Mouse (Mus musculus) adrenal gland, postnatal 36 days (tissue): ENCODE results near the gene Adgrf1. TPM values are rescaled to one million over a fixed set of nuclear protein-coding genes. Genes with fewer than 3 reads are reported as not detected.
"Not testable (repeated sequence)": the region's sequence is repeated elsewhere in the genome, so short reads cannot be mapped to it uniquely, and the experiment has no call there.

Source experiments
- DNase-seq, 2 experiments: peaks; one replicate each; pipeline ENCODE4 v3.0.0; 2021; ENCODE audit warnings: mixed read lengths in 1 of 2
- total RNA-seq, 2 experiments: library from RNA; stranded (reverse); gene quantifications; 2 replicates each; pipeline ENCODE4 v1.2.3; 2021

Gene Adgrf1
- total RNA-seq, 2 experiments from 2014 or later: not detected

DNA sequence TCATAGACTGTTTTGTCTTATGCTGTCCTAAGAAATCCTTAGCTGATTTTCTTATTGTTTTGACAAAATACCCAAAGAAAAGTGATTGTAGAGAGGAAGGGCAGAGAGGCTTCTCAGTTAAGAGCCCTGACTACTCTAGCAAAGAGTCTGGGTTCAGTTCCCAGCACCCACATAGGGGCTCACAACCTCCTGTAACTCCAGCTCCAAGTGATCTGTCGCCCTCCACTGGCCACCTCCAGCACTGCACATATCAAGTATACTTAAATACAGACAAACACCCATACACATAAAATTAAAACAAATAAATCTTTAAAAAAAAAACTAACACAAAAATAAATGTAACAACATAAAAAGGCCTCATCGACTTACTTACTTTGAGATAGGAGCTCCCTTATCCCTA lies 3.5 kb upstream of the Adgrf1 start:
- no peak for DNase-seq

DNA sequence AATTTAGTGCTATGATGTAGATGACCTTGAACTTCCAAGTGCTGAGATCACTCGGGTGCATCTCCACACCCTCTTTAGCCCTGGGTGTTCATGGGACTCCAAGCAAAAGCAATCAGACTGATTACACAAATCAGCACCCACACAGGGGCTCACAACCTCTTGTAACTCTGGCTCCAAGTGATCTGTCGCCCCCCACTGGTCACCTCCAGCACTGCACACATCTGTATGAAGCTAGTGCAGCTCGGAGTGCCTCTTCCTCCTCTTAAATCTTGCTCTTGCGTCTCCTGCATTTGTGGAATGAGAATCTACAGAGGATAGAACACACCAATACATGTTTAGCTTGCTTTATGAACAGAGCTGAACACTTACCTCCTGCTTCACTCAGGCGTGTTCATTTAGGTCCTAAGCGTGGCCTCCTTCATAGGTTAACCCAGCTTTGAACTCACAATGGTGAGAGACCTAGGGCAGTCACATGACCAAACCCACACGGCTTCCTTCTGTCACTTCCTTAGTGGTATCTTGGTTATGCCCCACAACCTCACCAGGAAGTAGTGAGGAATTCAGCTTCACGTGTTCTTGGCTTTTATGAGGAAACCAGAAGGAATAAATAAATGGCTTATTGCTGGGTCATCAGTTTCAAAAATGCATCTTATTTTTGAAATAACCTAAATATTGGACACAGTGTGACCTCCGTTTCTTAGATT lies 2.9 kb upstream of the Adgrf1 start:
- no peak for DNase-seq

DNA sequence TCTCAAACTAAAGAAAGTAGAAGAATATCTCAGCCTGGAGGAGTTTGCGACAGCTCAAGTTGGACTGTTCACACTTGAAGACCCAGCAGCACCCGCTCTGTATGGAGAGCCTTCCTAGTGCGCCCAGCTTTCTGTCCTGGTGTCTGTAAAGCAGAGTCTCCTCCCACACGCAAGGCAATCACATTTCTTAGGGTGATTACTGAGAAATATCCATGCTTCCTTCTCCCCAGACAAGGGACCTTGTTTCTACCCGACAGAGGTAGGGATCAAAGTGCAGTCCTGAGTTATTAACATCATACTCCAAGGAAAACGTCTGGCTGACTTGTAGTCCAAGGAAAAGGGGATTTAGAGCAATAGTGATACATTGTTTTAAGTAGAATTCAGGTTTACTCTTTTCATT lies 6.1 kb downstream of the Adgrf1 start:
- no peak for DNase-seq

DNA sequence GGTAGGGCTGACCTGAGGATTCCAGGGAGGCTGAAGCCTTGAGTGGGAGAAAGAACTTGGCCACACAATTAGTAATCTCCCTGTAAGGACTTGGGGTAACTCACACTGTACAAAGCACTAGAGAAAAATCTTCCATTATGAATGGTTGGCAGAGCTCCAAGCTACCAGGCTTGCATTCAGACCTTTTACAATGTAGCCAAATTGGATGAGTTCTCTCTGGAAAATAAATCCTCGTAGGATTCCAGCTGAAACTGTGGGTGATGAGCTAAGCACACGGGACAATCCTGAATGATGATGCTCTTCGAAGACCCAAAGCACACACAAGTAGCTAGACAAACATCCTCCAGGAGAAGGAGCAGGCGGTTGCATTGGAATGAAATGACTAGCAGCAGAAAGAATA lies 7.1 kb downstream of the Adgrf1 start:
- no peak for DNase-seq

DNA sequence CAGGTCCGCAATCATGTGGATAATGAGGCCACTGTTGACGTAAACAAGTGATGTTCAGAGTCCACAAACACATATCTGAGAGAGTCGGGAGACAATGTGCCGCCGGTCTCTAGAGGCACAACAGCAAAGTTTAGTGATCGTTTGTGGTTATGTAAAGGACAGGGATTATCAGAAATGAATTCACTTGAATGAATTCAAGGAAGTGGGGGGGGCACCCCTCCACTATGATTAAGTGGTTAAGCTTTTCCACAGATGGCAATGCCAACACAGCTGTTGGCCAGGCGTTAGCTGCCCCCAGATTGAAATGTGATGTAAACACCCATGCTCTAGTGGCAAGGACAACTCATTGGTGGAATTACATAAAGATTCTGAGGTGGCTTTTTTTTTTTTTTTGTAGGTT lies 9.5 kb downstream of the Adgrf1 start:
- no peak for DNase-seq

DNA sequence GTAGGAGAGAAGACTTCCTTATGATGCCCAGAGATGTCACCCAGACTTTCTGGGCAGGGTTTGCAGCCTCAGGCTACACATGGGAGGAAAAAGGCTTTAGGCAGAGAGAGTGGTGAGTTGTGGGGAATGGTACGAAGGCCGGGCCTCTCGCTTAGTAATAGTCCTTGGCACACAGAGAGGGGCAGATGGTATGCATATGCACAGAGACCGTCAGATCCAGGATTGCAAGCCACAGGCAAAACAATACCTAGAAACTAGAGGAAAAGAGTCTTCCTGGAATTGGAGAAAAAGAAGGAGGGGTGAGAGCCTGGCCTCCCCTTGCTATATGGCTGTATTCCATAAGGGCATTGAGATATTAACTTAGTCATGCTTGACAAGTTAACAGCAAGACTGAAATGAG lies 12.2 kb downstream of the Adgrf1 start:
- no peak for DNase-seq

DNA sequence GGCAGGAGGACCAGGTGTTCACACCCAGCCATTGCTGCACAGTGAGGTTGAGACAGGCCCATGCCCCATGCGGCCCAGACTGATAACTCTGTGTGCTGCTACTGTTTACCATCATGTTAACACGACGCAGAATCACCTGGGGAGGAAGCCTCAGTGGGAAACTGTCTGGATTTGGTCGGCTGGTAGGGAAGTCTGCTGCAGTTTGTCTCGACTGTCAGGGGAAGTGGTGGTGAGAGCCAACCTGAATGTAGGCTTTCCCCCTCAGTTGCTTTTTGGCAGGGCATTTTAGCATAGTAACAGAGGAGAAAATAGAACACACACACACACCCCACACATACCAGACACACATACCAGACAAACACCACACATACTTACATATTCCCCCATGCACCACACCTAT lies 12.7 kb downstream of the Adgrf1 start:
- DNase-seq: no peak

DNA sequence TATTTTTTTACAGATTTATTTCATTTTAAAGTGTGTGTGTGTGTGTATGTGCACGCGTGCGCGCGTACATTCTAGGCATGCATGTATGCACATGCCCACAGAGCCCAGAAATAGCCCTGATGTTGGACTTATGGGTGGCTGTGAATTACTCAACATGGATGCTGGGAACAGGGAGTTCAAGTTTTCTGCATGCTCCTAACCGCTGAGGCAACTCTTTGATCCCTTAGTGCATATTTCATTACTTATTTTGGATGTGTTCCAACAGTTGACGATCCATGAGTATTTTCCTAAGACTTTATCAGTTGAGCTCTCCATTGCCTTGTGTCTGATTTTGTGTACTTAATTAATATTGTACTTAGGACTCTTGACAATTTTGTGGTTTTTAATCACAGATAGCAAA lies 29.4 kb downstream of the Adgrf1 start:
- DNase-seq: no peak

DNA sequence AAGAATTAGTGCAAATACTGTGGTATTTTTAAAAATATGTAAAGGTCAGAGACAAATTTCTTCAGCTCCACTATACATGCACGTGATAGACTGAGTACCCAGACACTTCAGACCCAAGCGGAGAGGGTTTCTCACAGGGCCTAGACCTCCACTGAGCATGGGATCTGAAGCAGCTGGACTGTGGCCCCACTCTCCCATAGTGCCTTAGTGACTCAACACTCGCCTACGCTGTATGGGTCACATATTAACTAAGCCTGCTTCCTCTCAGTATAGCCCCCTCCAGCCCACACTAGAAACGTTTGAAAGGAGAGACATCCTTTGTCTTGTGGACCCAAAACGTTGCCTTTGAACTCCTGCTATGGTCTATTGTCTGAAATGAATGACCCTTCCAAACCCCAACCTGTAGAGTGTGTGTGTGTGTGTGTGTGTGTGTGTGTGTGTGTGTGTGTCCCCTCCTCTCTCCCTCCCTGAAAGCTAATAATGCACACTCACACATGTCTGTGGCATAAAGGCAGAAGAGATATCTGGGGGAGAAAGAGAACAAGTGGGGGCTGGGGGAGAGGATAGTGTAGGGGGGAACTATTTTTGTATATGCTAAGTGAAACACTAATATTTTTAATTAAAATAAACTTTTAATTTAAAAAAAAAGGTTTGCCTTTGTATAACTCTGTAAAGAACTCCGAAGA lies 56.0 kb downstream of the Adgrf1 start:
- no peak for DNase-seq

DNA sequence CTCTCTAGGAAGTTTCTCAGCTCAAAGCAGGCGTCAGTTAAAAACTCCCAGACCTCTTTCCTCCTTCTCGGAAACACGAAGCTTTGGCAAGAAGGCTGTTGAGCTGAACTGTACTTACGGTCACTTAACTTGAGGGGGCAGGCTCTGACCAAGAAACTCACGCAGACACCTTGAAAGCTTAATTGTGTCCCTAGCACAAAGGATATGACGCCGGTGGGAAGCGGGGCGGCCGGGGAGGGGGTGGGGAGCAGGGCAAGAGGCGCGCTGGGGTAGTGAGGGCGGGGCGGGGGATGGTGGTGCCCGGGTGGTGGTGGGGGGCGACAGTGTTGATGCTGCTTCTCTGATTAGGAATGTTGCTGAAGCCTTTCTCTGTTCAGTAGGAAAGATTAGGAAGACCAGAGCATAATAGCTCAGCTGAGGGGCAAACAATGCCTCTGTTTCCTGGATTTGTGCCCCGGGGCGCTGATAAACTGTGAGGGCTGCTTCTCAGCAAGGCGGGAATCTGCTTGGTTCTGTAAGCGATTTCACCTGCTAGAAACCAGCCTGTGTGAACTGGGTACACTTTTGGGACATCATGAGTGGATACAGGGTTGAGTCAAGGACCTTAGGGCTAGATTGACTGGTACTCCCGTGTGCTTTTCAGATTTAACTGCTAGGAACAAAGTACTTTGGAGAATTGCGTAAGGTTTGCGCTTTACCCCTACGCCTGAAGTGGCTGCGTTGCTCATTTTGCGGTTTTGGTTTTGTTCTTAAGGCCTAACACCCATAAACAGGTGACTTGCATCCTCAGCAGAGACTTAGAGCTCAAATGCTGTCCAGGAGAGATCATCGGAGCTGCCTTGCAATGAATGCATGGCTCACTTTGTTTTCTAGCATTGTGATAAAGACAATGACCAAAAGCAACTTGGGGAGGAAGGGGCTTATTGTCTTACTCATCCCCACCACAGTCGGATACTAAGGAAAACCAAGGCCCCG lies 56.9 kb downstream of the Adgrf1 start:
- peak; percentile 9 to 52 for DNase-seq

DNA sequence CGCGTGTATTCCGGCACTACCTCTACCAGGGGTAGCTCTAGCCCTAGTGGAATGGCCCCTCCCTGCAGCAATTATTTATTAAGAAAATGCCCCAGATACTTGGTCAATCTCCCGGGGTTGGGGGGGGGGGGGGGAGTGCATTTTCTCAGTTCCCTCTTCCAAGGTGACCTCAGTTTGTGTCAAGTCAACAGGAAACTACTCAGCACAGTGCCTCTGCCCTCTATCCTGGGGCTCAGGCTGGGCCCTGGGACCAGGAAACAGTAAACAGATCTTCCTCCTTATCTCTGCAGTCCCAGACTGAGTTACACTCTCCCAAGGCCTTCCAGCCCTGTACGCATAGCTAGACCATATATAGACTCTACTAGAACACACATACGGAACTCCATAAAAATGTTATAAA lies 57.7 kb downstream of the Adgrf1 start:
- DNase-seq: no peak

DNA sequence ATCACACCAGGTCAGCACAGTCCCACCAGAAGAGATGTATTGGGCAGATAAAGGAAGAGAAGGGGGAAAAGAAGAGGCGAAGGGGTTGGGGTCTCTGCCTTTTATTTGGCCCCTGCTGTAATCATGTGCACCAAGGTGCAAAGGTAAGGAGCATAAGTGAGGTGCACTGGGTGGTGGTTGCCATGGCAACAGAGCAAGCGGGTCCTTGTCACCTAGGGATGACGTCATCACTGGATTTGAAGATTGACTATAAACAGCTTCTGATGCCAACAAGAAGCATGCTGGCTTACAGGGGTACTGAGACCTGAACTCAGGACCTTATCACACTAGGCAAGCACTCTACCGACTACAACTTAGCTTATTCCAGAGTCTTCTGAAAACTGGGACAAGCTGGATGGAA lies 59.1 kb downstream of the Adgrf1 start:
- DNase-seq: no peak

DNA sequence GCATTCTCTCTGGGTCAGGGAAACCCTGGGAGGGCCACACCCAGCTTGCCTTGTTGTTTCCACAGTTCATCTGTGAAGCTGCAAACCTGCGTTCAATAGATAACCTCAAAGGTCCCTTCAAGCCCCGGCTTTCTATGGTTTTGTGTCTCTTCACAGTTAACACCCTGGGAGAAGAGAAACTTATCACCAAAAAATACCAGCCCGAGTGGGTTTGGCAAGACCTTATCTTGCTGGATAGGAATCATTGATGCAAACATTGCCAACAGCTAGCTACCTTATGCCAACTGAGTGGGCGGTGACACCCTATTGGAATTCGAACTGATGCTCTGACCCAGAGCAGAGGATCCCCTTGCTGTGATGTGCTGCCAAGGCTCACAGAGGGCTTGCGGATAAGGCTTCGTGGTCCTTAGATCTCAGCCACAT lies 59.6 kb downstream of the Adgrf1 start:
- no peak for DNase-seq

DNA sequence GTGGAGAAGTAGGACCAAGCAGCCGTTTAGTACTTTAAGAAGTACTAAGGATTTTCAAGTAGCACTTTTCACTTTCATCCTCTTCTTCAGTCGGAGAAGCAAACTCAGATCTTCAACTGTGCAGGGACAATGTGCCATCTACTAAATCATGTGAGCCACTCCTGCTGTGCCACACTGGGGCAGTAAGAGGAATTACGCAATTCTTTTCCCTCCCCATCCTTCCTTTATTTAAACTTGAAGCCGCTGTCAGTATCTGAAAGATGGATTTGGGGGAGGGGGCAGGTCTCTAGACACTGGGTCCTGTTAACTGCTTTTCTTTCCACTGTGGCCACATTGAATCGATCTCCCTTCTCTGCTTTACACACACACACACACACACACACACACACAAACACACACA lies 62.6 kb downstream of the Adgrf1 start:
- no peak for DNase-seq

DNA sequence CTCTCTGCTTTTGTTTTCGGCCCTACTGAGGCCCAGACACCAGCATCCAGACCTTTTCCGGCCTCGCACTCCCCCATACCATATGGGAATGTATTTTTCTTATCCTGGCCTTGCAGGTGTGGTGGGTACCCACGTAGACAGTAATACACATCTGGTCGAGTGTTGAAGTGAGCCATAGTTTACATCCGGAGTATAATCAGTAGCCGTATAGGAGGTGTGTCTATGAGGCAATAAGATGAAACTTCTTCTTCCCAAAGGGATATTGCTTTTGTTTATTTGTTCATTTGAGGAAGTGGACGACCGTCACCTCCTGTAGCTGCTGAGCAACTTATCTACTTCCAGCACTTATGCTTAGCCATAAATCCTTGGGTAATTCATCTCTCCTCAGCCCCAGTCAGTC lies 63.9 kb downstream of the Adgrf1 start:
- DNase-seq: no peak

DNA sequence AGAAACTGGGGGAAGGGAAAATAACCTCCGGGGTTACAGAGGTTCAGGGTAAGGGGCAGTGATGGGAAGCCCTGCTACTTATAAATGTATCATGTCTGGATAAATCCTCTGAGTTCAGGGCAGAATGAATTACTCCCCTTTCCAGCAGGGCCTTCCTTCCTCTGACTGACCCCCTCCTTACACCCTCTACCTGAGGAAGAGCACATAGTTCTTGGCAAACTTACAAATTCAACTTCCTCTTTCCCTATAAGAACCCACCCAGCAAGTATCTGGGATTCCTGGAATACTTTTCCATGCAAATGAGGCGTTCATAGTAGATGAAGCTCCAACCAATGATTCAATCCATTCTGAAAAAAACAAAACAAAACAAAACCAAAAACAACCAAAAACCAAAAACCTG lies 67.5 kb downstream of the Adgrf1 start:
- no peak for DNase-seq

DNA sequence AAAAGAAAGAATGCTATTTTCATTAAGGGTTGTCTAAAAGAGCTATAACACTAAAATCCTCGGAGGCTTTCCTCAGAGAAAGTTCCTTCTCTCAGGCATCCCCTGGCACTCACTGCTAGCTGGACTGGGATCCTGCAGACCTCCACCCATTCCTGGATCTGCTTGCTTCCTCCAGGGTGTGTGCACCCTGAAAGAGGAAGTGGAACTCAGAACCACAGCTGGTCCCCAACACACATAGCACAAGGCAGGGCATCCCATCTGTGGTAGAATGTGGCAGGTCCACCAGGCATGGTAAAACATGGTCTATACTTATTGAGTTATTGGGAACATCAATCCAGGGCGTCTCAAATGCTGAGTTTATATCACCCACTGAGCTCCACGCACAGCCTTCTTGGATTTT lies 68.2 kb downstream of the Adgrf1 start:
- DNase-seq: no peak

DNA sequence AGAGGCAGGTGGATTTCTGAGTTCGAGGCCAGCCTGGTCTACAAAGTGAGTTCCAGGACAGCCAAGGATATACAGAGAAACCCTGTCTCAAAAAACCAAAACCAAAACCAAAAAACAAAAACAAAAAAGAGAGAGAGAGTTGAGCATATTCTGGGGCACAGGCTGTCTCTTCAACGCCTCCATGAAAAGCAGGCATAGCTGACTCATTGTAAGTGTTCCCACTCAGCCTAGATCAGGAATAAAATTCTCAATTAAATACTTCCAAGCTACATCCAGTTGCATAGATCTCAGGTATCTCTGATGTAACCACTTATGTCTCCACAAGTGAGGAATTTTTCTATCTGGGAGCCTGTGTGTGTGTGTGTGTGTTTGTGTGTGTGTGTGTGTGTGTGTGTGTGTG lies 76.4 kb downstream of the Adgrf1 start:
- not testable (repeated sequence) for DNase-seq

DNA sequence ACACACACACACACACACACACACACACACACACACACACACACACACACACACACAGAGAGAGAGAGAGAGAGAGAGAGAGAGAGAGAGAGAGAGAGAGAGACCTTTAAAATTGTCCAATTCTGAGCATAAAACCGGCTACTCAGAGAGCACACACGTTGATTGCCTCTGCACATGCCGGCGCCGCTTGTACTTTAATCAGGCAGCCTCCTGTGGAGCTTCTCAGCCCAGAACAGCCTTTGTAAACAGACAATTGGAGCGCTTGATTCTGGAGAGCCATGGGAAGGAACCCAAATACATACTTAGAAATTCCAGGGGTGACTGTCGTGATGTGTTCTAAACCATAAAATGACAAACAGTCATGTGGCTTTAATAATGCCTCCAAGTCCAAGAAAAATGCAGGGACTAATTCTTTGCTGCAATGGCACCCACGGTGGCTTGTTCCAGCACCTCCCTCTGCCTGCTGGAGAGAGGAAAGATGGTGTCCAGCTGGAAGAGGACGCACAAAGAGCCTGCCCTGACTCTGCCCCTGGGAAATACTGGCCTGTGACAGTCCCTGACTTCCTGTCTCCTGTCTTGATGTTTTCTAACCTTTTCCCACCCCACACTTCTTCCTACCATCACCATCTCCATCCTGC lies 87.9 kb downstream of the Adgrf1 start:
- no peak for DNase-seq

DNA sequence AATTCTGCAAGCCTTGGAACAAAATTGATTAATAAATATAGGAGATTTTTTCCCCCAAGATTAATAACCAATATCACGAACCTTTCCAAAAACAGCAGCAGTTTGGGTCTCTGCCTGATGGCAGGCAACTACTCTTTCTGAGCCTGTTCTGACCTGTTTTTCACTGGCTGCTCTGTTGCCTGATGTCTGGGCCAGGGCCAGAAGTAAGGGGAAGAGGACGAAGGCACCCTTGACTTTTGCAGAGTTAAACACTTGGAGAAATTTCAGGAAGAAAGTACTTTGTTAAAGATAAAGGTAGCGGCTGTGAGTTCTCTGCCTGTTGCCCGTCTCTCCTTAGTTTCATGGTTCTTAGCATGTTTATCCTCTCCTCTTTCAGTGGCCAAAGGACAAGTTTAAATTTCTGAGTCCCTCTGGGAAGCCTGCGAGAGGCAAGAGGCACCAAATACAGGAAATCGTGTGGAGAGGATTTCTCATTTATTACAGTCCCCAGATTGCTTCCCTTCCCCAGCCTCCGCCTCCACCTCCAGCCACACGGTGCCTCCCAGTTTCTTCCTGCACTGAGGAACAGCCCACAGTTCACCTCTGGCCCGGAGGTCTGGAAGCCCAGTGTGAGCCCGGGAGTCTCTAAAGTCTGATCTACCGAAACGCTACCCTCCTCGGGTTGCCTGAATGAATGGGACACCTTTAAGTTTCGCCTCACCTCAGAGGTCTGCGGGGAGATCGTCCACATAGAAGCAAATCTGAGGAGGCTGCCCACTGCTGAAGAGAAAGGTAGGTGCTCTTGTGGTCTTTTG lies 89.9 kb downstream of the Adgrf1 start, which contains the start of gene Adgrf5:
Gene Adgrf5, plus strand, starts transcription at position 626 of the 794 bp plus-strand sequence.
- peak; percentile 27 to 59 for DNase-seq

DNA sequence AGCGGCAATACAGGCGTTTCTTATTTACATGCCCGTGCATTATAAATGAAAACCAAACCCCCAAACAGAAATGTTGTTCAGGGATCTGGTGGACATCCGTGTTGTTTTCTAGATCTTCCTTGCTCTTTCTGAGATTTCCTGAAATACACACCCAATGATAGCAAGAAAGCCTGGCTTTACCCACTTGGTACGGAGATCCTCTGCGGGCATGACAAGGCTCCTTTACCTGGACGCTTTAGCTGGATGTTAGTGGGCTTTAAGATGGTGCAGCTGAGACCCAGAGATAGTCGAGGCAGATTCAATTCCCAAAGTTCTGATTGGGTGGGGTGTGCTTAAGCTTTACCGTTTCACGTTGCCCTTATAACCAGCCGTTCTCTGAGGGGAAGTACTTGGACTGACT lies 90.9 kb downstream of the Adgrf1 start:
- DNase-seq: no peak
